Mouse (Mus musculus): ENCODE data around the gene Phf3. TPM values are rescaled to one million over a fixed set of nuclear protein-coding genes. Genes with fewer than 3 reads are reported as not detected.

Gene Phf3
- polyA plus RNA-seq, 2 experiments, result 45.6 to 50.8 TPM

DNA sequence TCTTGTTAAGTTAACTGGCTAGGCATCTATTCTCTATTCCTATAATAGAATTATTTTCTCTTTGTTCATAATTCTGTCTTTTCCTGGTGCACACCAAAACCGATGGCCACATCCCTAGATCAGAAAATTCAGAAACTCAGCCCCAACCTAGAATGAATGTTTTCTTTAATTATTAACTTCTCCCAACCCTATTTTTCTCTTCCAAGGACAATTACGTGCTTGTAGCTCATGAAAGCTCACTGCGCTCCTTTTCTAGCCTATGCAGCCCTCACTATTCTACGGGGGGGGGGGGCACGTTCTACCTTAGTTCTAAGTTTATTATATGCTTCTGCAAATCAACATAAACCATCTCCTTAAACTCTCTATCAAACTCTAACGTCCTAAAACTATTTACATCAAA, 90.0 kb downstream of the Phf3 start:
- Histone ChIP-seq H3K9me3 (ENCODE audit: control insufficient read depth, low read length) (no peaks in the 10 kb centered on the region), H3K4me3 (replicated peaks; ENCODE audit: low read length) (no peak overlapping the region), H3K4me1 (ENCODE audit: control insufficient read depth, insufficient read depth, low read length) (no peaks in the 10 kb centered on the region), H3K27me3 (ENCODE audit: control insufficient read depth, insufficient read depth, low read length) (no peaks in the 10 kb centered on the region), H3K36me3 (ENCODE audit: control insufficient read depth, insufficient read depth, low read length) (no peaks in the 10 kb centered on the region), H3K9ac (ENCODE audit: low read depth, low read length, severe bottlenecking) (no peak overlapping the region), H3K27ac (replicated peaks; ENCODE audit: low read depth, low read length) (no peak overlapping the region), H3K4me2 (replicated peaks; ENCODE audit: low read depth, low read length, severe bottlenecking) (no peak overlapping the region)
- no peak for ATAC-seq (ENCODE audit: low FRiP score, low read depth)
- DNase-seq (ENCODE audit: low spot score), result no peak
- WGBS, result 75% methylated on average over 6 of the region's 6 CpGs
- TF ChIP-seq POLR2A (IDR thresholded peaks at IDR 0.05; ENCODE audit: borderline replicate concordance, extremely low read depth, insufficient read depth, insufficient read length), result no peak

DNA sequence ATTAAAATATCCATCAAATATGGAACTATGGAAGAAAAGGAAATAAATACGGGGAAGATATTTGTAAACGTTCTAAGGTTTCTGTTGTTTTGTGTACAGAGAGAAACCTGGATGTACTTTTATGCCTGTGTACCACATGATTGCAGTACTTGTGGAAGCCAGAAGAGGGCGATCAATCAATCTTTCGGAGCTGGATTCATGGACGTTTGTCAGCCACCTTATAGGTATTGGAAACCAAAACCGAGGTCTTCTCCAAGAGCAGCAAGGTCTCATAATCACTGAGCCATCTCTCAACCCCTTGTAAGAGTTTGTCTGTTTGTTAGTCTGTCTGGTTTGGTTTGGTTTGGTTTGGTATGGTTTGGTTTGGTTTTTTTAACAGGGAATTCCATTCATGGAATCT, 93.4 kb downstream of the Phf3 start:
- Histone ChIP-seq H3K9ac (ENCODE audit: low read depth, low read length, severe bottlenecking) (no peak overlapping the region), H3K36me3 (ENCODE audit: control insufficient read depth, insufficient read depth, low read length) (no peaks in the 10 kb centered on the region), H3K4me2 (replicated peaks; ENCODE audit: low read depth, low read length, severe bottlenecking) (no peak overlapping the region), H3K27me3 (ENCODE audit: control insufficient read depth, insufficient read depth, low read length) (no peaks in the 10 kb centered on the region), H3K27ac (replicated peaks; ENCODE audit: low read depth, low read length) (no peak overlapping the region), H3K4me1 (ENCODE audit: control insufficient read depth, insufficient read depth, low read length) (no peaks in the 10 kb centered on the region), H3K4me3 (replicated peaks; ENCODE audit: low read length) (no peak overlapping the region), H3K9me3 (ENCODE audit: control insufficient read depth, low read length) (no peaks in the 10 kb centered on the region)
- DNase-seq (ENCODE audit: low spot score) (no peak), ATAC-seq (ENCODE audit: low FRiP score, low read depth) (no peak)
- 42% methylated on average over 6 of the region's 6 CpGs for WGBS
- TF ChIP-seq POLR2A (IDR thresholded peaks at IDR 0.05; ENCODE audit: borderline replicate concordance, extremely low read depth, insufficient read depth, insufficient read length), result no peak

DNA sequence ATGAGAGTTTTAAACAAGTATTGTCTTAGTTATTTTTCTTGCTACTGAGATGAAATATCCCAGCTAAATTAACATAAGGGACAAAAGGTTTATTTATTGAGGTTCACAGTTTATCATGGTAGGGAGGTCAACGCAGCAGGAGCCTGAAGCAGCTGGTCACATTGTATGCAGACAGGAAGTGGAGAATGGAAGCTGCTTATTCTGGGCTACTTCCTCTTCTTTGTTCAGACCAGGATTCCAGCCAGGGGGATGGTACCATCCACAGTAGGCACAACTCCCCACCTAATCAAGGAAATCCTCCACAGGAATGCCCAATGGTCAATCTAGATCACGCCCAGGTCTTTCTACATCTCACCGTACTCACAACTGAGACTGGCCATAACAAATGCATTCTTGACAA, 94.2 kb downstream of the Phf3 start:
- Histone ChIP-seq H3K36me3 (ENCODE audit: control insufficient read depth, insufficient read depth, low read length) (no peaks in the 10 kb centered on the region), H3K4me2 (replicated peaks; ENCODE audit: low read depth, low read length, severe bottlenecking) (no peak overlapping the region), H3K27me3 (ENCODE audit: control insufficient read depth, insufficient read depth, low read length) (no peaks in the 10 kb centered on the region), H3K9me3 (ENCODE audit: control insufficient read depth, low read length) (no peaks in the 10 kb centered on the region), H3K27ac (replicated peaks; ENCODE audit: low read depth, low read length) (no peak overlapping the region), H3K4me1 (ENCODE audit: control insufficient read depth, insufficient read depth, low read length) (no peaks in the 10 kb centered on the region), H3K9ac (ENCODE audit: low read depth, low read length, severe bottlenecking) (no peak overlapping the region), H3K4me3 (replicated peaks; ENCODE audit: low read length) (no peak overlapping the region)
- ATAC-seq (ENCODE audit: low FRiP score, low read depth) (no peak), DNase-seq (ENCODE audit: low spot score) (no peak)
- no peak for TF ChIP-seq POLR2A (IDR thresholded peaks at IDR 0.05; ENCODE audit: borderline replicate concordance, extremely low read depth, insufficient read depth, insufficient read length)
- WGBS, result 90% methylated on average over 3 of the region's 3 CpGs

DNA sequence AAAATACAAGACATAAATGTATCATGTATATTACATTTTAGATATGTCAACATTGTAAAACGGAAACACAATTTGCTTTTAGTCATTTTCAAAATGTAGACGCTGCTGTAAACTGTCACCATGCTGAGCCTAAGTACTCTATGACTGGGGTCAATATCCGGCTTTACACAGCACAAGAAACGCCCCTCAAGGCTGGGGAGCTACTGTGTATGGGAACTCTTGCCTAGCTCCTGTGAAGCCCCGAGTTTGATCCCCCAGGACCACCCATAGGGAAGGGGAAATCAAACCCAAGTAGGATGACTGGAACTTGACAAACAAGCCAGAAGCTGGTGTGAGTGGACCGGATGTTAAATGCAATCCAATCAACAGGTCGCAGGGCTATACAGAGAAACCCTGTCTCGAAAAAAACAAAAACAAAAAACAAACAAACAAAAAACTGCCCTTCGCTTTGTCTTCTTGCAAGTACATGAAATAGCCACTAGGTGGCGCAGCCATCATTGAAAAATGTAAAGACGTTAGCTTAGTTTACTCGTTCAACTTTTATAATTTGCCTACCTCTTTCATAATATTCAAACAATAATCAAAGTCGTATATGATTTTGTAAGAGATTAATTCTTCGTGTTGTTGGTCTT, 95.2 kb downstream of the Phf3 start:
- Histone ChIP-seq H3K36me3 (ENCODE audit: control insufficient read depth, insufficient read depth, low read length) (no peaks in the 10 kb centered on the region), H3K4me3 (replicated peaks; ENCODE audit: low read length) (no peak overlapping the region), H3K9me3 (ENCODE audit: control insufficient read depth, low read length) (no peaks in the 10 kb centered on the region), H3K4me1 (ENCODE audit: control insufficient read depth, insufficient read depth, low read length) (no peaks in the 10 kb centered on the region), H3K4me2 (replicated peaks; ENCODE audit: low read depth, low read length, severe bottlenecking) (peak overlapping the region; percentile 34), H3K27ac (replicated peaks; ENCODE audit: low read depth, low read length) (no peak overlapping the region), H3K27me3 (ENCODE audit: control insufficient read depth, insufficient read depth, low read length) (no peaks in the 10 kb centered on the region), H3K9ac (ENCODE audit: low read depth, low read length, severe bottlenecking) (no peak overlapping the region)
- ATAC-seq (ENCODE audit: low FRiP score, low read depth) (no peak), DNase-seq (ENCODE audit: low spot score) (peak; percentile 53)
- TF ChIP-seq POLR2A (IDR thresholded peaks at IDR 0.05; ENCODE audit: borderline replicate concordance, extremely low read depth, insufficient read depth, insufficient read length), result no peak
- 18% methylated on average over 14 of the region's 14 CpGs for WGBS

DNA sequence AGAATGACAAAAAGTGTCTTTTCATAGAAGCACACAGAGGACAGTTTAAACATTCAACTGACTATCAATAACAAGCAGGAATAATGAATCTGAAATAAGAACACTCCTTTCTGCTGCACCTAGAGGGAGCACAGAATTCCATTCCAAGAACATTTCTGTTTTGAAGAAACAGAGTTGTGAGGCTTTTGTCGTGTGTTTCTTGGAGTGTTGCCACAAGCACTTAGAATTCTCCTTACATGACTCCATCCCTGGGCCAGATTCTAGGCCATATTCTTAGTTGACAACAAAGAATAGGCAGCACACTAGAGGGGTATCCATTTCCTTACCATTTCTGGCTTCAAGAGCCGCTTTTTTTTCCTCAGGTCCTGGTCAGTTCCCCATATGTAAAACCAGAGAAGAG, 97.5 kb downstream of the Phf3 start:
- ATAC-seq (ENCODE audit: low FRiP score, low read depth), result no peak
- TF ChIP-seq POLR2A (IDR thresholded peaks at IDR 0.05; ENCODE audit: borderline replicate concordance, extremely low read depth, insufficient read depth, insufficient read length), result no peak

GRCm38 (mm10) chr1:30773662-30774061, 100.1 kb downstream of the Phf3 start:
- Histone ChIP-seq H3K4me2 (replicated peaks; ENCODE audit: low read depth, low read length, severe bottlenecking) (no peak overlapping the region), H3K36me3 (ENCODE audit: control insufficient read depth, insufficient read depth, low read length) (no peaks in the 10 kb centered on the region), H3K4me3 (replicated peaks; ENCODE audit: low read length) (no peak overlapping the region), H3K9me3 (ENCODE audit: control insufficient read depth, low read length) (no peaks in the 10 kb centered on the region), H3K27ac (replicated peaks; ENCODE audit: low read depth, low read length) (no peak overlapping the region), H3K27me3 (ENCODE audit: control insufficient read depth, insufficient read depth, low read length) (no peaks in the 10 kb centered on the region), H3K9ac (ENCODE audit: low read depth, low read length, severe bottlenecking) (no peak overlapping the region), H3K4me1 (ENCODE audit: control insufficient read depth, insufficient read depth, low read length) (no peaks in the 10 kb centered on the region)
- no peak for ATAC-seq (ENCODE audit: low FRiP score, low read depth)
- TF ChIP-seq POLR2A (IDR thresholded peaks at IDR 0.05; ENCODE audit: borderline replicate concordance, extremely low read depth, insufficient read depth, insufficient read length), result no peak
- 81% methylated on average over 6 of the region's 6 CpGs for WGBS
- DNase-seq (ENCODE audit: low spot score), result no peak

More for the DNA sequence above, 97.5 kb downstream of the Phf3 start:
- 43% methylated on average over 2 of the region's 2 CpGs for WGBS
- H3K27me3 ChIP-seq (ENCODE audit: control insufficient read depth, insufficient read depth, low read length), result no peaks in the 10 kb centered on the region
- DNase-seq (ENCODE audit: low spot score), result peak; percentile 14
- no peaks in the 10 kb centered on the region for H3K9me3 ChIP-seq (ENCODE audit: control insufficient read depth, low read length)
- no peak overlapping the region for H3K4me2 ChIP-seq (replicated peaks; ENCODE audit: low read depth, low read length, severe bottlenecking)
- no peak overlapping the region for H3K9ac ChIP-seq (ENCODE audit: low read depth, low read length, severe bottlenecking)
- H3K36me3 ChIP-seq (ENCODE audit: control insufficient read depth, insufficient read depth, low read length), result no peaks in the 10 kb centered on the region
- no peak overlapping the region for H3K4me3 ChIP-seq (replicated peaks; ENCODE audit: low read length)
- H3K27ac ChIP-seq (replicated peaks; ENCODE audit: low read depth, low read length), result no peak overlapping the region
- H3K4me1 ChIP-seq (ENCODE audit: control insufficient read depth, insufficient read depth, low read length), result no peaks in the 10 kb centered on the region

All from limb, embryonic 14.5 days (tissue).